Mouse (Mus musculus) hindbrain, embryonic 14.5 days (tissue): ENCODE data around the gene Aqp6. TPM values are rescaled to one million over a fixed set of nuclear protein-coding genes. Genes with fewer than 3 reads are reported as not detected.

Experiments
- ATAC-seq: fragments of 200-750 bp; cut with Nextera tagmentation; 2 replicates; pipeline ENCODE4 v1.8.0; 2017; ENCODE audit warnings: moderate number of reproducible peaks, mild to moderate bottlenecking, moderate TSS enrichment, moderate library complexity; ENCODE audit not compliant: low FRiP score
- DNase-seq: peaks from one replicate; pipeline ENCODE4 v3.0.0-alpha.2; 2015; ENCODE audit warnings: low spot score
- H3K27ac ChIP-seq: fragments of 300-500 bp; sonication (generic); 2 replicates; pipeline ENCODE4 v1.5.1; 2014; ENCODE audit warnings: mild to moderate bottlenecking, moderate library complexity
- H3K27me3 ChIP-seq: fragments of 300-500 bp; sonication (generic); 2 replicates; pipeline ENCODE4 v1.6.1; 2014; ENCODE audit warnings: mild to moderate bottlenecking, low read length, mixed read lengths; ENCODE audit not compliant: control insufficient read depth, insufficient read depth
- H3K36me3 ChIP-seq: fragments of 300-500 bp; sonication (generic); replicated peaks from 2 replicates; pipeline ENCODE4 v1.6.1; 2014; ENCODE audit not compliant: control insufficient read depth, insufficient read depth
- H3K4me1 ChIP-seq: fragments of 300-500 bp; sonication (generic); replicated peaks from 2 replicates; pipeline ENCODE4 v1.6.1; 2014; ENCODE audit warnings: antibody characterized with exemption, low read length, mixed read lengths; ENCODE audit not compliant: control insufficient read depth, insufficient read depth
- H3K4me2 ChIP-seq: fragments of 300-500 bp; sonication (generic); replicated peaks from 2 replicates; pipeline ENCODE4 v1.6.1; 2014; ENCODE audit warnings: mild to moderate bottlenecking, moderate library complexity
- H3K4me3 ChIP-seq: fragments of 300-500 bp; sonication (generic); replicated peaks from 2 replicates; pipeline ENCODE4 v1.5.1; 2014; ENCODE audit warnings: mild to moderate bottlenecking, low read length
- H3K9ac ChIP-seq: fragments of 300-500 bp; sonication (generic); 2 replicates; pipeline ENCODE4 v1.6.1; 2014
- H3K9me3 ChIP-seq: fragments of 300-500 bp; sonication (generic); 2 replicates; pipeline ENCODE4 v1.6.1; 2016; ENCODE audit warnings: low read length; ENCODE audit not compliant: control insufficient read depth
- WGBS: fragments of 180-500 bp; shearing (Covaris S2); extraction: QIAGEN DNeasy Blood & Tissue Kit; methylation state at CpG from one replicate; pipeline ENCODE4 v1.1.7; 2014; 5-methylcytosine and 5-hydroxymethylcytosine counted together
- polyA plus RNA-seq: library from polyadenylated mRNA; unstranded; fragments of >200 nt; fragmentation: Nextera tagmentation; extraction: Ambion mirVana; gene quantifications from 2 replicates; pipeline ENCODE4 v1.2.1, GENCODE M21; 2014

Gene Aqp6
- 0.77 and 1.2 TPM in 2 replicates for polyA plus RNA-seq

- Histone ChIP-seq H3K4me3 (no peak within 1 kb of the TSS), H3K27me3 (no peaks in the 10 kb centered on the region), H3K36me3 (no peaks in the 10 kb centered on the region), H3K9me3 (no peaks in the 10 kb centered on the region), H3K27ac (peak within 1 kb of the TSS; percentile 76), H3K4me1 (peaks cover 11% of the 10 kb centered on the region), H3K4me2 (peak within 1 kb of the TSS; percentile 1; the same call in 1 of the 2 replicates), H3K9ac (peak within 1 kb of the TSS; percentile 9; the same call in 1 of the 2 replicates)
- 45% methylated on average over 22 of the region's 22 CpGs for WGBS
- no peak for DNase-seq
- no peak for ATAC-seq
Measured at GRCm38 (mm10) chr15:99600986-99601822, at the start of gene Aqp6. Gene Aqp6 (plus strand): TSS chr15:99601400.

- no peak overlapping the region for H3K4me2 ChIP-seq
- DNase-seq (no peak), ATAC-seq (no peak)
- 77% methylated on average over 6 of the region's 6 CpGs for WGBS
- H3K9me3 ChIP-seq: no peaks in the 10 kb centered on the region
- no peaks in the 10 kb centered on the region for H3K27me3 ChIP-seq
- H3K9ac ChIP-seq: no peak overlapping the region
- no peak overlapping the region for H3K27ac ChIP-seq
- no peak overlapping the region for H3K4me3 ChIP-seq
- no peaks in the 10 kb centered on the region for H3K4me1 ChIP-seq
- H3K36me3 ChIP-seq: no peaks in the 10 kb centered on the region
Measured at GRCm38 (mm10) chr15:99553767-99554166, 47.4 kb upstream of the Aqp6 start.

- no peak for DNase-seq
- WGBS: 93% methylated on average over 1 of the region's 1 CpGs
- H3K27me3 ChIP-seq: no peaks in the 10 kb centered on the region
- H3K4me3 ChIP-seq: no peak overlapping the region
- H3K27ac ChIP-seq: no peak overlapping the region
- no peaks in the 10 kb centered on the region for H3K36me3 ChIP-seq
- no peak overlapping the region for H3K4me2 ChIP-seq
- no peak for ATAC-seq
- H3K4me1 ChIP-seq: no peaks in the 10 kb centered on the region
- H3K9me3 ChIP-seq: no peaks in the 10 kb centered on the region
- no peak overlapping the region for H3K9ac ChIP-seq
Measured at GRCm38 (mm10) chr15:99558947-99559346, 42.3 kb upstream of the Aqp6 start.

GRCm38 (mm10) chr15:99560246-99560645 lies 41.0 kb upstream of the Aqp6 start:
- no peak for ATAC-seq
- H3K4me3 ChIP-seq: no peak overlapping the region
- no peaks in the 10 kb centered on the region for H3K9me3 ChIP-seq
- 81% methylated on average over 10 of the region's 10 CpGs for WGBS
- no peak overlapping the region for H3K27ac ChIP-seq
- no peaks in the 10 kb centered on the region for H3K4me1 ChIP-seq
- H3K36me3 ChIP-seq: no peaks in the 10 kb centered on the region
- no peaks in the 10 kb centered on the region for H3K27me3 ChIP-seq
- no peak overlapping the region for H3K4me2 ChIP-seq
- DNase-seq: no peak
- H3K9ac ChIP-seq: no peak overlapping the region

- DNase-seq: no peak
- H3K4me2 ChIP-seq: no peak overlapping the region
- H3K27me3 ChIP-seq: no peaks in the 10 kb centered on the region
- no peak for ATAC-seq
- no peaks in the 10 kb centered on the region for H3K36me3 ChIP-seq
- no peak overlapping the region for H3K9ac ChIP-seq
- H3K27ac ChIP-seq: no peak overlapping the region
- WGBS: 66% methylated on average over 4 of the region's 4 CpGs
- H3K4me3 ChIP-seq: no peak overlapping the region
- H3K9me3 ChIP-seq: no peaks in the 10 kb centered on the region
- H3K4me1 ChIP-seq: no peaks in the 10 kb centered on the region
Measured at GRCm38 (mm10) chr15:99567371-99567770, 33.8 kb upstream of the Aqp6 start.

- ATAC-seq (no peak), DNase-seq (no peak)
- 58% methylated on average over 6 of the region's 6 CpGs for WGBS
- no peak overlapping the region for H3K4me3 ChIP-seq
- no peak overlapping the region for H3K27ac ChIP-seq
- no peaks in the 10 kb centered on the region for H3K36me3 ChIP-seq
- no peaks in the 10 kb centered on the region for H3K27me3 ChIP-seq
- no peaks in the 10 kb centered on the region for H3K4me1 ChIP-seq
- no peaks in the 10 kb centered on the region for H3K9me3 ChIP-seq
- no peak overlapping the region for H3K4me2 ChIP-seq
- H3K9ac ChIP-seq: no peak overlapping the region
Measured at GRCm38 (mm10) chr15:99568682-99569081, 32.5 kb upstream of the Aqp6 start.

GRCm38 (mm10) chr15:99569123-99569522 lies 32.1 kb upstream of the Aqp6 start:
- DNase-seq (no peak), ATAC-seq (no peak)
- no peaks in the 10 kb centered on the region for H3K4me1 ChIP-seq
- no peaks in the 10 kb centered on the region for H3K27me3 ChIP-seq
- no peaks in the 10 kb centered on the region for H3K9me3 ChIP-seq
- H3K4me3 ChIP-seq: no peak overlapping the region
- 90% methylated on average over 10 of the region's 10 CpGs for WGBS
- no peak overlapping the region for H3K9ac ChIP-seq
- no peaks in the 10 kb centered on the region for H3K36me3 ChIP-seq
- H3K4me2 ChIP-seq: no peak overlapping the region
- no peak overlapping the region for H3K27ac ChIP-seq

- ATAC-seq: no peak
- no peak within 1 kb of the TSS for H3K4me3 ChIP-seq
- no peak within 1 kb of the TSS for H3K27ac ChIP-seq
- DNase-seq: no peak
- H3K9me3 ChIP-seq: no peaks in the 10 kb centered on the region
- no peak within 1 kb of the TSS for H3K4me2 ChIP-seq
- 81% methylated on average over 26 of the region's 26 CpGs for WGBS
- peaks cover 25% of the 10 kb centered on the region for H3K27me3 ChIP-seq
- no peaks in the 10 kb centered on the region for H3K36me3 ChIP-seq
- H3K4me1 ChIP-seq: 0 out of 2 replicates have a peak, but pooled peaks cover 4% of the 10 kb centered on the region
- no peak within 1 kb of the TSS for H3K9ac ChIP-seq
Measured at GRCm38 (mm10) chr15:99578802-99579485, 22.3 kb upstream of the Aqp6 start, which contains the start of gene Aqp2. Gene Aqp2 (plus strand): TSS chr15:99579055.
